Mouse (Mus musculus) MEL (cell line): ENCODE measurements around the gene Fcmr. TPM values are rescaled to one million over a fixed set of nuclear protein-coding genes. Genes with fewer than 3 reads are reported as not detected.

ENCODE experiments used
- DNase-seq: peaks from one replicate; pipeline ENCODE4 v3.0.0; 2011; ENCODE audit warnings: low read depth, low spot score
- H3K27ac ChIP-seq: 2 replicates; pipeline ENCODE4 v1.5.1; 2012; ENCODE audit warnings: low read depth, mild to moderate bottlenecking, control low read depth, low read length, moderate library complexity; ENCODE audit not compliant: control insufficient read depth
- H3K27me3 ChIP-seq, 2 experiments: fragments of 150-350 bp in 1 of 2; sonication (generic) in 1 of 2; 2 replicates each; pipeline ENCODE4 v1.6.1; 2012; ENCODE audit warnings: low read length in 2 of 2, mild to moderate bottlenecking in 2 of 2, improper control_type of control experiment in 1 of 2, moderate library complexity in 1 of 2; ENCODE audit not compliant: insufficient read depth in 2 of 2, control insufficient read depth in 1 of 2
- H3K36me3 ChIP-seq, 2 experiments: 2 replicates each; pipeline ENCODE4 v1.6.1; 2012 to 2014; ENCODE audit warnings: low read length in 2 of 2, improper control_type of control experiment in 1 of 2, inconsistent platforms in 1 of 2, mild to moderate bottlenecking in 1 of 2; ENCODE audit not compliant: insufficient read depth in 2 of 2, control insufficient read depth in 1 of 2
- H3K4me1 ChIP-seq, 2 experiments: fragments of 150-350 bp in 1 of 2; sonication (generic) in 1 of 2; 2 replicates each; pipeline ENCODE4 v1.6.1; 2012; ENCODE audit warnings: low read length in 2 of 2, improper control_type of control experiment in 1 of 2, mild to moderate bottlenecking in 1 of 2; ENCODE audit not compliant: insufficient read depth in 2 of 2, control insufficient read depth in 1 of 2
- H3K4me3 ChIP-seq, 2 experiments: fragments of 150-350 bp in 1 of 2; sonication (generic) in 1 of 2; 2 replicates each; pipeline ENCODE4 v1.5.1; 2012; ENCODE audit warnings: low read depth in 2 of 2, low read length in 2 of 2, mild to moderate bottlenecking in 2 of 2, moderate library complexity in 2 of 2, control low read depth in 1 of 2, improper control_type of control experiment in 1 of 2; ENCODE audit not compliant: control insufficient read depth in 1 of 2, insufficient read depth in 1 of 2
- H3K79me2 ChIP-seq: 2 replicates; pipeline ENCODE4 v1.6.1; 2012; ENCODE audit warnings: mild to moderate bottlenecking, low read length, moderate library complexity; ENCODE audit not compliant: control insufficient read depth, poor library complexity, insufficient read depth
- H3K9ac ChIP-seq: 2 replicates; pipeline ENCODE4 v1.6.1; 2012; ENCODE audit warnings: low read depth, mild to moderate bottlenecking, control low read depth, low read length, moderate library complexity; ENCODE audit not compliant: control insufficient read depth, poor library complexity, severe bottlenecking
- H3K9me3 ChIP-seq: fragments of 150-350 bp; sonication (generic); replicated peaks from 2 replicates; pipeline ENCODE4 v1.6.1; 2012; ENCODE audit warnings: mild to moderate bottlenecking, low read length, improper control_type of control experiment, moderate library complexity; ENCODE audit not compliant: insufficient read depth
- CTCF ChIP-seq, 3 experiments: IDR thresholded peaks in 2 of 3; conservative IDR thresholded peaks in 1 of 3; 2 replicates each; pipeline ENCODE4 v1.5.1; 2011 to 2012; ENCODE audit warnings: low read length in 3 of 3, low read depth in 2 of 3, mild to moderate bottlenecking in 2 of 3, improper control_type of control experiment in 1 of 3, inconsistent platforms in 1 of 3, mixed read lengths in 1 of 3, moderate library complexity in 1 of 3; ENCODE audit not compliant: control insufficient read depth in 1 of 3, insufficient read depth in 1 of 3, poor library complexity in 1 of 3, severe bottlenecking in 1 of 3
- E2F4 ChIP-seq: IDR thresholded peaks from 2 replicates; pipeline ENCODE4 v1.6.1; 2011; ENCODE audit warnings: low read depth, low read length, improper control_type of control experiment, borderline replicate concordance
- MAFK ChIP-seq: IDR thresholded peaks from 2 replicates; pipeline ENCODE4 v1.6.1; 2011; ENCODE audit warnings: low read depth, mild to moderate bottlenecking, low read length, improper control_type of control experiment, borderline replicate concordance
- MAZ ChIP-seq: IDR thresholded peaks from 2 replicates; pipeline ENCODE4 v1.6.1; 2012; ENCODE audit warnings: low read depth, mild to moderate bottlenecking, inconsistent platforms, low read length, improper control_type of control experiment
- MEF2A ChIP-seq: IDR thresholded peaks from 2 replicates; pipeline ENCODE4 v1.6.1; 2014; ENCODE audit warnings: low read depth, mild to moderate bottlenecking, inconsistent platforms, low read length, improper control_type of control experiment; ENCODE audit not compliant: poor library complexity, insufficient replicate concordance, severe bottlenecking; ENCODE audit errors: extremely low read depth
- MXI1 ChIP-seq: IDR thresholded peaks from 2 replicates; pipeline ENCODE4 v1.6.1; 2011; ENCODE audit warnings: mild to moderate bottlenecking, low read depth, low read length, improper control_type of control experiment
- MYB ChIP-seq: IDR thresholded peaks from 2 replicates; pipeline ENCODE4 v1.6.1; 2011; ENCODE audit warnings: mild to moderate bottlenecking, low read depth, low read length, improper control_type of control experiment
- NELFE ChIP-seq: IDR thresholded peaks from 2 replicates; pipeline ENCODE4 v1.6.1; 2011; ENCODE audit warnings: low read depth, low read length, improper control_type of control experiment
- NRF1 ChIP-seq: IDR thresholded peaks from 2 replicates; pipeline ENCODE4 v1.6.1; 2014; ENCODE audit warnings: low read depth, mild to moderate bottlenecking, inconsistent platforms, low read length, improper control_type of control experiment, moderate library complexity; ENCODE audit not compliant: poor library complexity, insufficient read depth, severe bottlenecking
- POLR2AphosphoS2 ChIP-seq: IDR thresholded peaks from 2 replicates; pipeline ENCODE4 v1.6.1; 2011; ENCODE audit warnings: low read length, improper control_type of control experiment
- POLR2AphosphoS5 ChIP-seq: IDR thresholded peaks from 2 replicates; pipeline ENCODE4 v1.6.1; 2012; ENCODE audit warnings: low read depth, borderline replicate concordance, mild to moderate bottlenecking, inconsistent platforms, low read length, moderate library complexity, mixed read lengths
- RCOR1 ChIP-seq: IDR thresholded peaks from 2 replicates; pipeline ENCODE4 v1.6.1; 2012; ENCODE audit warnings: low read depth, mild to moderate bottlenecking, inconsistent platforms, low read length, improper control_type of control experiment
- SIN3A ChIP-seq: IDR thresholded peaks from 2 replicates; pipeline ENCODE4 v1.6.1; 2012; ENCODE audit warnings: low read length, improper control_type of control experiment, inconsistent platforms
- SMC3 ChIP-seq: IDR thresholded peaks from 2 replicates; pipeline ENCODE4 v1.6.1; 2011; ENCODE audit warnings: low read depth, low read length, improper control_type of control experiment
- TBP ChIP-seq: IDR thresholded peaks from 2 replicates; pipeline ENCODE4 v1.8.0; 2011; ENCODE audit warnings: low read depth, low read length, improper control_type of control experiment
- USF1 ChIP-seq: IDR thresholded peaks from 2 replicates; pipeline ENCODE4 v1.6.1; 2014; ENCODE audit warnings: low read depth, mild to moderate bottlenecking, inconsistent platforms, low read length, improper control_type of control experiment, moderate library complexity
- ZC3H11A ChIP-seq: IDR thresholded peaks from 2 replicates; pipeline ENCODE4 v1.6.1; 2012; ENCODE audit warnings: low read depth, mild to moderate bottlenecking, inconsistent platforms, low read length, improper control_type of control experiment
- ZKSCAN1 ChIP-seq: IDR thresholded peaks from 2 replicates; pipeline ENCODE4 v1.6.1; 2012; ENCODE audit warnings: low read depth, mild to moderate bottlenecking, inconsistent platforms, low read length, improper control_type of control experiment, moderate library complexity
- ZNF384 ChIP-seq: IDR thresholded peaks from 2 replicates; pipeline ENCODE4 v1.6.1; 2012; ENCODE audit warnings: low read depth, mild to moderate bottlenecking, inconsistent platforms, low read length, improper control_type of control experiment
- polyA plus RNA-seq, 2 experiments: library from polyadenylated mRNA; stranded (reverse) in 1 of 2; unstranded in 1 of 2; fragments of >175 nt in 1 of 2; fragments of >200 nt in 1 of 2; gene quantifications; 2 replicates each; pipeline versions ENCODE4 v1.2.1 to v1.2.4; 2012; ENCODE audit warnings: low replicate concordance in 2 of 2, low read depth in 1 of 2; ENCODE audit not compliant: insufficient read length in 2 of 2, insufficient read depth in 1 of 2, missing spikeins in 1 of 2
- total RNA-seq: library from RNA; depleted of rRNA; stranded (reverse); fragments of 300-350 nt; gene quantifications from 2 replicates; pipeline ENCODE4 v1.2.3, GENCODE M21; 2012; rRNA removed

Gene Fcmr
- total RNA-seq (not detected in 2 replicates), polyA plus RNA-seq (not detected)

DNA sequence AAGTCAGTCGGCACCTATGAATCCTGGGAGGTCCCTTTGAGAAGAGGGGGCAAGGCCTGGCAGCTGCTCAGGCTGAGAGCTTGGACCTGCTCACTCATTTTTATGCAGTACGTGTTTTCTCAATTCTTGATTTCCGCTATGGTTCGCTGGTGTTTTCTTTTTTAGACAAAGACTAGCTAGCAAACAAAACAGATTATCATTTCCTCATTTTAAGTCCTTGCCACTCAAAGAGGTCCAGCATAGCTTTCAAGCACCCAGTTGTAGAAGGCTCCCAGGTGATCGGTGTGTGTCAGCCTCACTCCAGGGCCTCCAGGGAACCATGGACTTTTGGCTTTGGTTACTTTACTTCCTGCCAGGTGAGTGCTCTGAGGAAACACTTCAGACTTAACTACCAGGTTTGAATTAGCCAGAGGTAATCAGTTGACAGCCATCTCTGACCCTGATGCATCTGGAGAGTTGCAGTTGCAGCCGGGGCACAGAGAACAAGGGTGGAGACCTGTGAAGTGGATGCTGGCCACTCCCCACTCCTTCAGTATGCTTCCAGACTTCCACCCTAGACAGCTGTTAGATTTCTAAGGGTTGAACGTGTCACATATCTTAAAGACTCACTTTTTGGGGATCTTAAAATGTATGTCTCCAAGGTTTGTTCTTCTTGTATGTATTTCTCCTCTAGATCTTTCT lies at the start of gene Fcmr:
Gene Fcmr, plus strand, starts transcription at position 129 of the 681 bp plus-strand sequence.
- H3K4me3 ChIP-seq, result no peak within 1 kb of the TSS
- H3K4me1 ChIP-seq, result 0 out of 4 replicates have a peak, but pooled peaks cover 0 to 2% of the 10 kb centered on the region in 2 experiments
- H3K9me3 ChIP-seq, result no peaks in the 10 kb centered on the region
- H3K36me3 ChIP-seq, result no peaks in the 10 kb centered on the region
- no peak for TF ChIP-seq NRF1
- no peak for TF ChIP-seq TBP
- TF ChIP-seq MYB, result no peak
- TF ChIP-seq USF1, result no peak
- TF ChIP-seq CTCF (IDR thresholded peaks at IDR 0.05 in 2 of 3, conservative IDR thresholded peaks at IDR 0.05 in 1 of 3; ENCODE audit: control insufficient read depth in 1 of 3, insufficient read depth in 1 of 3, low read depth in 2 of 3, low read length in 3 of 3, poor library complexity in 1 of 3, severe bottlenecking in 1 of 3), result no peak
- peaks cover 0 to 2% of the 10 kb centered on the region in 2 experiments; a peak in 3 of 4 replicates for H3K27me3 ChIP-seq
- H3K27ac ChIP-seq, result no peak within 1 kb of the TSS
- DNase-seq, result no peak
- no peak within 1 kb of the TSS for H3K9ac ChIP-seq
- H3K79me2 ChIP-seq, result no peaks in the 10 kb centered on the region

DNA sequence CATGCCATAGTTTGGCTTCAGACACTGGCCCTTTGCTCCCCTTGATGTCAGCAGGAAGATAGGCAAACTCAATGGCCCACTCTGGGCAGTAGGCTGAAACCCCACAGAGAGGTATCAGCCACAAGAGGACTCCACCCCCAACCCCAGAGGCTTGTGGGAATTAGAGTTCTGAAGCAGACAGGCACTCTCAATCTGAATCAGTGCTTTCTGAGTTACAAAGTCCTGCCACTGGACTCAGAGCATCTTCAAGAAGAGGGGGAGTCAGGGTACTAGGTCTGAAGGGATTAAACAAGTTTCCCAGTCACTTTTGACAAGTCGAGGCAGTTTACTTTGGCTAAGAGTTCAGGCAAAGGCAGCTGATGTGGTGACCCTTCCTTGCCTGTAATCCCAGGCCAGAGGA lies 45.7 kb upstream of the Fcmr start:
- H3K79me2 ChIP-seq, result no peaks in the 10 kb centered on the region
- H3K27me3 ChIP-seq, result no peaks in the 10 kb centered on the region
- H3K9me3 ChIP-seq, result no peaks in the 10 kb centered on the region
- DNase-seq, result no peak
- no peak overlapping the region for H3K4me3 ChIP-seq
- H3K36me3 ChIP-seq, result no peaks in the 10 kb centered on the region
- no peak overlapping the region for H3K9ac ChIP-seq
- H3K27ac ChIP-seq, result no peak overlapping the region
- no peaks in the 10 kb centered on the region for H3K4me1 ChIP-seq
- TF ChIP-seq MAFK (no peak), E2F4 (no peak), ZNF384 (no peak), ZC3H11A (no peak), SMC3 (no peak), SIN3A (no peak), POLR2AphosphoS5 (no peak), MAZ (no peak), POLR2AphosphoS2 (no peak), NELFE (no peak), MEF2A (no peak), ZKSCAN1 (no peak), RCOR1 (no peak), MXI1 (no peak)
- TF ChIP-seq, all 39 proteins: peak for 0
